Mouse (Mus musculus): ENCODE results near the gene Cyp2f2. TPM values are rescaled to one million over a fixed set of nuclear protein-coding genes. Genes with fewer than 3 reads are reported as not detected.
A peak's percentile ranks its signal among the peaks of the same experiment; 100 is the strongest.

Cyp2f2 gene
- polyA plus RNA-seq, 1 experiment from 2014 or later: not detected

GRCm38 (mm10) chr7:27132588-27132987, 12.9 kb downstream of the Cyp2f2 start:
- peak overlapping the region; percentile 3 for H3K4me2 ChIP-seq (replicated peaks; ENCODE audit: low read depth, low read length)
- no peak overlapping the region for H3K4me3 ChIP-seq (ENCODE audit: low read length)
- no peaks in the 10 kb centered on the region for H3K27me3 ChIP-seq (ENCODE audit: control insufficient read depth, insufficient read depth, low read length)
- peaks cover 2% of the 10 kb centered on the region; the same call in 1 of the 2 replicates for H3K9me3 ChIP-seq (ENCODE audit: control insufficient read depth, low read length)
- no peak overlapping the region for H3K9ac ChIP-seq (ENCODE audit: low read depth, low read length)
- no peaks in the 10 kb centered on the region for H3K4me1 ChIP-seq (ENCODE audit: control insufficient read depth, insufficient read depth, low read length)
- 10% methylated on average over 10 of the region's 10 CpGs for WGBS
- no peak overlapping the region for H3K27ac ChIP-seq (ENCODE audit: low read depth, low read length)
- ATAC-seq (ENCODE audit: low FRiP score, low TSS enrichment): no peak
- no peaks in the 10 kb centered on the region for H3K36me3 ChIP-seq (ENCODE audit: control insufficient read depth, insufficient read depth, low read length)

GRCm38 (mm10) chr7:27133156-27133555, 13.4 kb downstream of the Cyp2f2 start:
- no peak overlapping the region; the same call in 1 of the 2 replicates for H3K4me2 ChIP-seq (replicated peaks; ENCODE audit: low read depth, low read length)
- no peaks in the 10 kb centered on the region for H3K36me3 ChIP-seq (ENCODE audit: control insufficient read depth, insufficient read depth, low read length)
- WGBS: 68% methylated on average over 12 of the region's 12 CpGs
- peaks cover 2% of the 10 kb centered on the region; the same call in 1 of the 2 replicates for H3K9me3 ChIP-seq (ENCODE audit: control insufficient read depth, low read length)
- no peak for ATAC-seq (ENCODE audit: low FRiP score, low TSS enrichment)
- no peak overlapping the region for H3K9ac ChIP-seq (ENCODE audit: low read depth, low read length)
- H3K4me1 ChIP-seq (ENCODE audit: control insufficient read depth, insufficient read depth, low read length): no peaks in the 10 kb centered on the region
- H3K27me3 ChIP-seq (ENCODE audit: control insufficient read depth, insufficient read depth, low read length): no peaks in the 10 kb centered on the region
- H3K4me3 ChIP-seq (ENCODE audit: low read length): no peak overlapping the region
- no peak overlapping the region for H3K27ac ChIP-seq (ENCODE audit: low read depth, low read length)

- Histone ChIP-seq H3K36me3 (ENCODE audit: control insufficient read depth, insufficient read depth, low read length) (no peaks in the 10 kb centered on the region), H3K9ac (ENCODE audit: low read depth, low read length) (no peak overlapping the region), H3K4me3 (ENCODE audit: low read length) (no peak overlapping the region), H3K9me3 (ENCODE audit: control insufficient read depth, low read length) (peaks cover 2% of the 10 kb centered on the region; the same call in 1 of the 2 replicates), H3K27ac (ENCODE audit: low read depth, low read length) (no peak overlapping the region), H3K4me2 (replicated peaks; ENCODE audit: low read depth, low read length) (no peak overlapping the region), H3K4me1 (ENCODE audit: control insufficient read depth, insufficient read depth, low read length) (no peaks in the 10 kb centered on the region), H3K27me3 (ENCODE audit: control insufficient read depth, insufficient read depth, low read length) (no peaks in the 10 kb centered on the region)
- ATAC-seq (ENCODE audit: low FRiP score, low TSS enrichment): no peak
- 81% methylated on average over 4 of the region's 4 CpGs for WGBS
Measured at GRCm38 (mm10) chr7:27133757-27134156, 14.0 kb downstream of the Cyp2f2 start.

DNA sequence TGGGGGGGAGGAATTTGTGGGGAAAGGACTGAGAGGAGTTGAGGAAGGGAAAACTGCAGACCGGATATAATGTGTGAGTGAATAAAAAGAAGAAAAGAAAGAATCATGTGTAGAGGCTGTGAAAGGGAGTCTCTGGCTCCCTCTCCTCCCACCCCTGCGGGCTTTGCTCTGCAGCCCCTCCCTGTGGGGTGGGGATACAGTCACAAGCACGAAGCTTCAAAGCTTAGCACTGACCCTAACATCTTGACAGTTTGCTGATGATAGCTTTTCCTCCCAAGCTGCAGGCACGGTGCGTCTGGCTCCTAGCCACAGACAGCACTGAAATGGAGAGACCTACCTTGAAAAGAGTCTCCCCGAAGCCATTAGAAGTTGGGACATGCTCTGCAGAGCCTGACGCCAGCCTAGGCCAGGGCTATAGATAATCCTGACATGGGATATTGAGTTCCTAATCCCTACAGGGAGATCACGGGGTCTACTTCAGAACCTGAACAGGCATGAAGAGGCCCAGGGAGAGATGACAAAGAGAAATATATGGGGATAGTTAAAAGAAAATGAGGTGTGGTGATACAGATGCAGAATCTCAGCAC, 16.8 kb downstream of the Cyp2f2 start:
- peaks cover 5% of the 10 kb centered on the region for H3K9me3 ChIP-seq (ENCODE audit: control insufficient read depth, low read length)
- H3K9ac ChIP-seq (ENCODE audit: low read depth, low read length): no peak overlapping the region
- peak; percentile 56; the same call in 1 of the 2 replicates for ATAC-seq (ENCODE audit: low FRiP score, low TSS enrichment)
- no peaks in the 10 kb centered on the region for H3K27me3 ChIP-seq (ENCODE audit: control insufficient read depth, insufficient read depth, low read length)
- H3K4me2 ChIP-seq (replicated peaks; ENCODE audit: low read depth, low read length): no peak overlapping the region
- H3K36me3 ChIP-seq (ENCODE audit: control insufficient read depth, insufficient read depth, low read length): no peaks in the 10 kb centered on the region
- H3K4me3 ChIP-seq (ENCODE audit: low read length): no peak overlapping the region
- no peaks in the 10 kb centered on the region for H3K4me1 ChIP-seq (ENCODE audit: control insufficient read depth, insufficient read depth, low read length)
- 33% methylated on average over 8 of the region's 8 CpGs for WGBS
- H3K27ac ChIP-seq (ENCODE audit: low read depth, low read length): no peak overlapping the region

DNA sequence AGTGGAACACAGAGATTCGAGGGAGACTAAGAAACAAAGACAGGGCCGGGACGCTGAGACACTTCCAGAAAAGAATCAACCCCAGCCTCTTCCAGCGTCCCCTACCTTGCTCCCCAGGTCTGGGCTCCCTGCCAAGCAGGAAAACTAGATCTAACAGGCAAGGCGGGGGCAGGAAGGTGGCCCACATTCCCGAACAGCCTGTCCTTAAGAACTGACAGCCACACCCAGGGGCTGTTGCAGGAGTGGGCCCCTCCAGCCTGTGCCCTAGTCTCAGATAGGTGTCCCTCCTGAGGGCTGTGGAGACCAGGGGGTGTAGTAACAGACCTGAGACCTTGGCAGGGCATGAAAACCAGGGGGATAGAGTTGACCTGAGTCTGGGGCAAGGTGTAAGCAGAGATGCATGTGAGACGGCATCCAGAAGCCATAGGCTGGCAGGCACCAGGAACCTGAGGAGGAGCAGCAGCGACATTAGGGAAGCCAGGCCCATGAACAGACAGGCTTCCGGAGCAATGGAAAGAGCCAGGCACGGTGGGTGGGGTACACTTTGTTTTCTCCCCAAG, 33.6 kb downstream of the Cyp2f2 start, which contains the start of gene Cyp2t4:
Gene Cyp2t4 (plus strand): TSS at position 510 of the 560 bp plus-strand sequence.
- ATAC-seq (ENCODE audit: low FRiP score, low TSS enrichment): 0 out of 2 replicates have a peak, but pooled peaks have one; percentile 18
- Histone ChIP-seq H3K4me2 (replicated peaks; ENCODE audit: low read depth, low read length) (no peak within 1 kb of the TSS), H3K4me3 (ENCODE audit: low read length) (no peak within 1 kb of the TSS), H3K27me3 (ENCODE audit: control insufficient read depth, insufficient read depth, low read length) (no peaks in the 10 kb centered on the region), H3K36me3 (ENCODE audit: control insufficient read depth, insufficient read depth, low read length) (peaks cover 12% of the 10 kb centered on the region), H3K27ac (ENCODE audit: low read depth, low read length) (no peak within 1 kb of the TSS; the same call in 1 of the 2 replicates), H3K9ac (ENCODE audit: low read depth, low read length) (no peak within 1 kb of the TSS), H3K4me1 (ENCODE audit: control insufficient read depth, insufficient read depth, low read length) (no peaks in the 10 kb centered on the region), H3K9me3 (ENCODE audit: control insufficient read depth, low read length) (no peaks in the 10 kb centered on the region)
- 60% methylated on average over 10 of the region's 10 CpGs for WGBS

GRCm38 (mm10) chr7:27156005-27156404, 36.3 kb downstream of the Cyp2f2 start:
- no peak overlapping the region for H3K27ac ChIP-seq (ENCODE audit: low read depth, low read length)
- WGBS: 84% methylated on average over 13 of the region's 13 CpGs
- no peak overlapping the region for H3K9ac ChIP-seq (ENCODE audit: low read depth, low read length)
- no peak for ATAC-seq (ENCODE audit: low FRiP score, low TSS enrichment)
- H3K4me2 ChIP-seq (replicated peaks; ENCODE audit: low read depth, low read length): no peak overlapping the region
- no peak overlapping the region for H3K4me3 ChIP-seq (ENCODE audit: low read length)
- no peaks in the 10 kb centered on the region for H3K27me3 ChIP-seq (ENCODE audit: control insufficient read depth, insufficient read depth, low read length)
- 0 out of 2 replicates have a peak, but pooled peaks cover 2% of the 10 kb centered on the region for H3K4me1 ChIP-seq (ENCODE audit: control insufficient read depth, insufficient read depth, low read length)
- no peaks in the 10 kb centered on the region for H3K9me3 ChIP-seq (ENCODE audit: control insufficient read depth, low read length)
- peaks cover 26% of the 10 kb centered on the region for H3K36me3 ChIP-seq (ENCODE audit: control insufficient read depth, insufficient read depth, low read length)

DNA sequence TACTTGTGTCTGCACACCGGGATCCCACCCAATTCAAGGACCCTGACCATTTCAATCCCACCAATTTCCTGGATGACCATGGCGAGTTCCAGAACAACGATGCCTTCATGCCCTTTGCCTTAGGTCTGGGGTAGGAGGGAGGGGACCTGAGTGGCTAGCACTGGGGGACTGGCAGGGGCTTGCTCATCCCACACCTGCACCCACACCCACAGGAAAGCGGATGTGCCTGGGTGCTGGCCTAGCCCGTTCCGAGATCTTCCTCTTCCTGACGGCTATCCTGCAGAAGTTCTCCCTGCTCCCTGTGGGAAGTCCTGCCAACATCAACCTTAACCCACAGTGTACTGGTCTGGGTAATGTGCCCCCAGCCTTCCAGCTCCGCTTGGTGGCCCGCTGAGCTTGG, 38.5 kb downstream of the Cyp2f2 start:
- 98% methylated on average over 9 of the region's 9 CpGs for WGBS
- peaks cover 13% of the 10 kb centered on the region; the same call in 1 of the 2 replicates for H3K4me1 ChIP-seq (ENCODE audit: control insufficient read depth, insufficient read depth, low read length)
- no peak for ATAC-seq (ENCODE audit: low FRiP score, low TSS enrichment)
- no peak overlapping the region for H3K9ac ChIP-seq (ENCODE audit: low read depth, low read length)
- no peak overlapping the region for H3K4me3 ChIP-seq (ENCODE audit: low read length)
- peaks cover 46% of the 10 kb centered on the region for H3K36me3 ChIP-seq (ENCODE audit: control insufficient read depth, insufficient read depth, low read length)
- H3K27me3 ChIP-seq (ENCODE audit: control insufficient read depth, insufficient read depth, low read length): no peaks in the 10 kb centered on the region
- H3K4me2 ChIP-seq (replicated peaks; ENCODE audit: low read depth, low read length): no peak overlapping the region
- H3K27ac ChIP-seq (ENCODE audit: low read depth, low read length): no peak overlapping the region
- no peaks in the 10 kb centered on the region for H3K9me3 ChIP-seq (ENCODE audit: control insufficient read depth, low read length)

- no peak overlapping the region for H3K4me2 ChIP-seq (replicated peaks; ENCODE audit: low read depth, low read length)
- no peak for ATAC-seq (ENCODE audit: low FRiP score, low TSS enrichment)
- H3K4me3 ChIP-seq (ENCODE audit: low read length): no peak overlapping the region
- peaks cover 54% of the 10 kb centered on the region for H3K36me3 ChIP-seq (ENCODE audit: control insufficient read depth, insufficient read depth, low read length)
- 88% methylated on average over 6 of the region's 6 CpGs for WGBS
- no peaks in the 10 kb centered on the region for H3K27me3 ChIP-seq (ENCODE audit: control insufficient read depth, insufficient read depth, low read length)
- H3K27ac ChIP-seq (ENCODE audit: low read depth, low read length): no peak overlapping the region
- H3K4me1 ChIP-seq (ENCODE audit: control insufficient read depth, insufficient read depth, low read length): peaks cover 24% of the 10 kb centered on the region
- H3K9me3 ChIP-seq (ENCODE audit: control insufficient read depth, low read length): no peaks in the 10 kb centered on the region
- no peak overlapping the region for H3K9ac ChIP-seq (ENCODE audit: low read depth, low read length)
Measured at GRCm38 (mm10) chr7:27159256-27159655, 39.5 kb downstream of the Cyp2f2 start.

DNA sequence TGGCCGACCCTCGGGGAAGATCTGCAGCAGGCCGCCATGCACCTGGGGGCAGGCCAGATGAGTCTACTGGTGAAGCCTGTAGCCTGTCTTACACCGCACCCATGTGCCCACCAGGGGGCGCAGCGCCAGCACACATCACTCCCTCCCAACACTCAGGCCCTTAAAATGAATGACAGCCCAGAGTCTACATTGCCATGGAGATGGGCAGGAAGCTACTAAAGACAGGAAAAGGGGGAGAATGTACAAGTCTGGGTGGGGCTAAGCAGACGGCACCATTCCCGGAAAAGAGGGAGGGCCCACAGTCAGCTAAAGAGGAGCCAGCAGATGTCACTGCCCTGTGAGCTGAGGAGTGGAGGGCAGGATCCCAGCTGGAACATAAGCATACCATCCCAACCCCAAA, 40.2 kb downstream of the Cyp2f2 start:
- peak; percentile 92 for ATAC-seq (ENCODE audit: low FRiP score, low TSS enrichment)
- no peaks in the 10 kb centered on the region for H3K9me3 ChIP-seq (ENCODE audit: control insufficient read depth, low read length)
- H3K4me3 ChIP-seq (ENCODE audit: low read length): no peak overlapping the region
- WGBS: 11% methylated on average over 8 of the region's 8 CpGs
- H3K9ac ChIP-seq (ENCODE audit: low read depth, low read length): no peak overlapping the region
- peaks cover 30% of the 10 kb centered on the region for H3K4me1 ChIP-seq (ENCODE audit: control insufficient read depth, insufficient read depth, low read length)
- H3K27ac ChIP-seq (ENCODE audit: low read depth, low read length): no peak overlapping the region
- peaks cover 60% of the 10 kb centered on the region for H3K36me3 ChIP-seq (ENCODE audit: control insufficient read depth, insufficient read depth, low read length)
- H3K4me2 ChIP-seq (replicated peaks; ENCODE audit: low read depth, low read length): no peak overlapping the region
- no peaks in the 10 kb centered on the region for H3K27me3 ChIP-seq (ENCODE audit: control insufficient read depth, insufficient read depth, low read length)

Data from kidney, embryonic 14.5 days (tissue).